Mouse (Mus musculus) layer of hippocampus, adult 8-10 months (tissue): Measurements from ENCODE around the gene B3gnt4. TPM values are rescaled to one million over a fixed set of nuclear protein-coding genes. Genes with fewer than 3 reads are reported as not detected.
"Not testable (repeated sequence)": the region's sequence is repeated elsewhere in the genome, so short reads cannot be mapped to it uniquely, and the experiment has no call there.

Experiments
- DNase-seq, 2 experiments: peaks; one replicate each; pipeline ENCODE4 v3.0.0; 2022; ENCODE audit warnings: low spot score in 2 of 2
- total RNA-seq, 4 experiments: library from RNA; stranded (reverse); gene quantifications; 2 replicates each; pipeline ENCODE4 v1.2.4; 2022

The B3gnt4 gene
- total RNA-seq = 1 to 10 TPM in 3 of 4 experiments, under 1 TPM in 1; 0.55 to 1.9 (median 1.3) TPM

DNA sequence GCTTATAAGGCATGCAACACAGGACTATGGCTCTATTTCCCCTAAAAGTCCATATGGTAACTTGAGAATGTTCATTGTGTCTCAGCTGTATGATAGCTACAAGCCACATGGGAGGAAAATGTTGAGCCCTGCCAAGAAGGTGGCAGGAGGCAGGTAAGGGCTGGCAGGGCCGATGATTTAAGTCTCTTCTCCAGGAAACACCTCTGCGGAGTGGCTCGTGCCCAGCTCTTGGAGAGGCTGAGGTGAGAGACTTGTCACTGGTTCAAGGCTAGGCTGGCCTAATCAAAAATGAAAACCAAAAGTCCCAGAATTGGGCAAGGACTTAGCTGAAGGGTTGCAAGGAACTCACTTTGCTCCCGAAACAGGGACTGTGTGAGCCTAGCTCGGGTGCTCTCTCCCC is at the start of gene B3gnt4:
TSS of gene B3gnt4 (plus strand) at position 301 of the 400 bp plus-strand sequence.
- DNase-seq = no peak

DNA sequence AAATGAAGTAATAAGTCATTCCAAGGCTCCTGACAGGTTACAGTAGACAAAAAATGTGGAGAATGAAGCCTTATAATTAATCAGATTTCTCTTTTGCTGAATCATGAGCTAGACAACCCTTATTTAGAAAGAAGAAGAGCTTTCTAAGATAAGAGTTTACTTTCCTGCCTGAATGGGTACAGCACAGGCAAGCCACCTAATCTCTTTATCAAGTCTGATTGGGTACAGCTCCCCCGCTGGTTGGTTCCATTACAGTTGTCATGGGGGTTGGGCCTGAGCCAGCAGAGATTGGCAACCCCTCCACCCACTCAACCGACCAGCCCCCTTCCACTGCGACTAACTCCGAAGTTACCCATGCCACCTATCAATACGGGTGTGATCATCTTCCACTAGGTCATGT is 48.8 kb upstream of the B3gnt4 start:
- DNase-seq = no peak

DNA sequence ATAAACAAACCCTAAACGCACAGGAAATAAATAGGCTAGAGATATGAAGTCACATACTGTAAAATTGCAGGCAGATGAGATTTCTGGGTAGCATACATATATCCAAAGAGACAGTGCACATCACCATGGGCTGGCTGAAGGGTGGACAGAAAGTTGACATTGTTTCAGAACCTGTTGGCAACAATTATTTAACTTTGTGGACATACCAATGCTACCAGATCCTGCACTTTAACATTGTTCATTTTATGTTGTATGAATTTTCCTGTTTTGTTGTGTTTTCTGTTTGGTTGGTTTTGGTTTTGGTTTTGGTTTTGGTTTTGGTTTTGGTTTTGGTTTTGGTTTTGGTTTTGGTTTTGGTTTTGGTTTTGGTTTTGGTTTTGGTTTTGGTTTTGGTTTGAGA is 45.6 kb upstream of the B3gnt4 start:
- DNase-seq = no peak

DNA sequence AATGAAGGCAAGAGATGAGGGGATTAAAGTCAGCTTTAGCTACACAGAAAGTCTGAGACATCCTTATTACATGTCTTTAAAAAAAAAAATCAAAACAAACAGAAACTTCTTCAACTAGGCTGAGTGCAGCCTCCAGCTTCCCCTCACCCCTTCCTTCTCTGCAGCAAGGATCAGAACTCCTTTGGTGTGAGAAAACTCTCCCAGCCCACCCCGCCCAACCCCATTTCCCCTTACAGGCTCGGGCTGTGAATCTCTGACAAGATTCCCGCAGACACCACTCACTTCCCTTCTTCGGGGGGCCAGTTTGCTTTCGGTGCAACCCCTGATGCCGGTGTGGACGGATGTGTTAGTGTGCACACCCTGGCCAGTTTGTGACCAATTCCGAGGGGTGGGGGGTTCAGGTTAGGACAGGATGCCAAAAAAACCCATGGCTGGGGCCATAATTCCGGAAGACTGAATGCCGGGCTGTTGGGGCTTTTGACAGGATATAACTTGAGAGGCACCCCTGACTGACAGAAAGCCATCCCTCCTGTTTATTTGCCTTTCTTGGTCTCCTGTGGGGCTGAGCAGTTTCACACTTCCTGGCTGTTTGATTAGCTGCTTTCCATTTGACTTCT is 39.4 kb upstream of the B3gnt4 start:
- no peak for DNase-seq

DNA sequence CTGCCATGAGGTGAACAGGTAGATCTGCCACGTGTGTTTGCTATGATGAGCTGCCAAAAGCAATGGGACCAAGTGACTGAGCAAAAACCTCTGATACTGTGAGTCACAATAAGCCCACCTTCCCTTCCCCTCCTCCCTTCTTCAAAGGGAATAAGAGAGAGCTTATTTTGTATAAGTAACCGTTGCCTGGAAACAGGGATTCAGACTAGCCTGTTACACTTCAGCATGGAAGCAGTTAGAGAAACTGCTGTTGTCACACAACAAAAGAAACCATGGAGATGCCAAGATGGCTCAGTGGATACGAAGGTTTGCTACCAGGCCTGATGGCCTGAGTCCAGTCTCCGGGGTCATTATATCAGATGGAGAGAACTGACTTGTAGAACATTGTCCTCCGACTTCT is 36.4 kb upstream of the B3gnt4 start:
- DNase-seq = no peak

DNA sequence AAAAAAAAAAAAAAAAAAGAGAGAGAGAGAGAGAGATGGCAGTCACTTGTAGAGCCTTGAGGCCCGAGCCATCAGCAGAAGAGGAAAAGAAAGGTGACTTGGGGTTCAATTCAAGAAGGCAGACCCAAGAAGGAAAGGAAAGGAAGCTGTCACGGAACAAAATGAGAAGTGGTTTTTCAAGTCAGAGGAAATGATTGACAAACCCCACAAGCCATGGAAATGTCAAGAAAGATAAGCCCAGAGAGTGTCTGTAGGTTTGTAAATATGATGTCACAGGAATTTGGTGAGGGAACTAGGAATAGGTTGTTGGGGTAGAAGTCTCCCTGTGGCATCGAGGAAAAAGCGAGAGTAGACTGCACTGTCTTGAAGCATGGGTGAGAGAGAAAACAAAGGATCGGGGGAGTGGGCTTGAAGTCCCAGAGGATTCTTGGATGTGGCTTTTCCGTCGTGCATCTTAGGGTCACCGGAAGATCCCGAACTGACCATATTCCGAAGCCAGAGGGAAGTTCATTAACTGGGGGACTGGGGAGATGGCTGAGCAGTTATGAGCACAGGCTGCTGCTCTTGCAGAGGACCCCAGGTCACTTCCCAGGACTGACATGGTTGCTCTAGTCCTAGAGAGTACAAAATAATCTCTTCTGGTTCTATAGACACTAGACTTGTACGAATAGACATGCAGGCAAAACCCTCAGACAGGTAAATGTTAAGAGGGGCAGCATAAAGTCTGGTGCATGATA is 22.4 kb upstream of the B3gnt4 start:
- DNase-seq = no peak

DNA sequence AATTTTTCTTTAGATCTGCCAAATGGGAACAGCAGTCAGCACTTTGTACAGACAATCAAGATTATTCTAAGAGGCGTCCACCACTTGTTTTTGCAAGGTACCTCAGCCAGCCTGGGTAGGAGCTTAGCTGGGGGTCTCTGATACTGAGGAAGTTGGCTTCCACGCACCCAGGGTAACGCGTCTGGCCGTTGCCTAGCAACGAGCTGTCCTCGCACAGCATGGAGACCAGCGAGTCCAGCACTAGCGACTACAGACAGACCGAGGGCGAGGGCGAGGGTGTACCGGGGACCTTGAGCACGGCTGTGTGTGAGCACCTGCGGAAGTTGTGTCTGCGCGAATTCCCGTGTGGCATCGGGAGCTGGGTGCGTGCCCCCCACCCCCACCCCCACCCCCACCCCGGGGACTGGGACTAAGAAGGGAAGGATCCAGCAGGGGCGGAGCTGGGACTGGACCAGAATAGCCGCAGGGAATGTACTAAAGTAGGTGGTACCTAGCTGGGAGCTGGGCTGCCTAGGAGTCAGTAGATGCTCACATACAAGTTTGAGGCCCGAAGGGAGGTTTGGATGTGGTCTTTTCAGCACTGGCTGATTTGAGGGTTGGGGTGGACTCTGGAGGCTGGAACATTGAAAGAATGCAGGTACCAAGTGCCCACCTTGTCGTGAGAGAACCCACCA is 21.0 kb upstream of the B3gnt4 start, which contains the start of the genes Lrrc43 and Il31:
TSS of gene Lrrc43 (plus strand) at position 194 of the 674 bp plus-strand sequence.
TSS of gene Il31 (minus strand) at position 378 of the 674 bp plus-strand sequence.
- no peak for DNase-seq

DNA sequence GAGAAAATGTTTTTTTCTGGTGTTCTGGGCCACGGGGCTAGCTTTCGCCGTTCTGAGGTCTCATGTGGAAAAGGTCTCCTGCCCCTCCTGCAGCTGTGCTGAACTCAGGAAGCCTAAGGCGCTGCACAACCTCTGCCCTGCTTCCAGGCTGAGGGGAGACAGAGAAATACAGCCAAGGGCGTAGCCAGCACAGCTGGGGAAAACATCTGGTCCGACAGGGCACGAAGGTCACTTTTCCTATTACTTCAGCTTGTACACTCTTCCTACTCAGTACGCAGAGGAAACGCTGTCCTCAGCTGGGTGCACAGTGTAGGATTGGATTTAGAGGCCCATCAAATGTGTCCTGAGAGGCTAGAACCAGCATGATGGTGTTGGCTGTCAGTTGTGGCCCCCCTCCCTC is 20.3 kb upstream of the B3gnt4 start:
- DNase-seq = no peak

DNA sequence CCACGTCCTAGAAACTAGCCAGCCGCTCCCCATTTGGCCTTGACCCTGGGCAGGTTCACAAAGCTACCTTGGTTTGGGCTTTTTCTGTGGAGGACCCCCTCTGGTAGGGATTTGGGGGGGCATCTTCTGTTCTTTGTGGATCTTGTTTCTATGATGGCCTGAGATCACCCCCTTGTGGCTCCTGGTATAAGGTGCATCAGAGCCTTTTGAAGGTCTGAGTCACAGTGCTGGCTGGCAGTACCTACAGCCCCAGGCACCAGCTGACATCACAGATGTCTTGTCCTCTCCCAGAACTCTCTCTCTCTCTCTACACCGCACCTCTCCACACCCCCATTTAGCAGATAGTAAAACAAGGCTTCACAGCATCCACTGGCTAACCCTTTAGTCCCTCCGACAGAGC is 10.5 kb upstream of the B3gnt4 start:
- DNase-seq = peak; percentile 48 to 63

DNA sequence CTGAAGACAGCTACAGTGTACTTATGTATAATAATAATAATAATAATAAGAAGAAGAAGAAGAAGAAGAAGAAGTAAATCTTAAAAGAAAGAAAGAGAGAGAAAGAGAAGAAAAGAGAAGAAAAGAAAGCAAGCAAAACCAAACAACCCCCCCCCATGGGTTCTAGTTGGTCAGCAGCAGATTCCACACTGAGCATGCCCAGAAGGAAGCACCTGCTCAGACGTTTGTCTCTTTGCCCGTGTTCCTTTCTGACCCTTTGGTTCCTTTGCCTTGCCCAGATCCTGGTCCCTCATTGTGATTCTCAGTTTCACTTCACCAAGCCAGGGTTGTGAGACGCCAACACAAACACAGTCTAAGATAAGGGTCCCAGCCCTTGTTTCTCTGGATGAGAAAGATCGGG is 8.3 kb upstream of the B3gnt4 start:
- no peak for DNase-seq

DNA sequence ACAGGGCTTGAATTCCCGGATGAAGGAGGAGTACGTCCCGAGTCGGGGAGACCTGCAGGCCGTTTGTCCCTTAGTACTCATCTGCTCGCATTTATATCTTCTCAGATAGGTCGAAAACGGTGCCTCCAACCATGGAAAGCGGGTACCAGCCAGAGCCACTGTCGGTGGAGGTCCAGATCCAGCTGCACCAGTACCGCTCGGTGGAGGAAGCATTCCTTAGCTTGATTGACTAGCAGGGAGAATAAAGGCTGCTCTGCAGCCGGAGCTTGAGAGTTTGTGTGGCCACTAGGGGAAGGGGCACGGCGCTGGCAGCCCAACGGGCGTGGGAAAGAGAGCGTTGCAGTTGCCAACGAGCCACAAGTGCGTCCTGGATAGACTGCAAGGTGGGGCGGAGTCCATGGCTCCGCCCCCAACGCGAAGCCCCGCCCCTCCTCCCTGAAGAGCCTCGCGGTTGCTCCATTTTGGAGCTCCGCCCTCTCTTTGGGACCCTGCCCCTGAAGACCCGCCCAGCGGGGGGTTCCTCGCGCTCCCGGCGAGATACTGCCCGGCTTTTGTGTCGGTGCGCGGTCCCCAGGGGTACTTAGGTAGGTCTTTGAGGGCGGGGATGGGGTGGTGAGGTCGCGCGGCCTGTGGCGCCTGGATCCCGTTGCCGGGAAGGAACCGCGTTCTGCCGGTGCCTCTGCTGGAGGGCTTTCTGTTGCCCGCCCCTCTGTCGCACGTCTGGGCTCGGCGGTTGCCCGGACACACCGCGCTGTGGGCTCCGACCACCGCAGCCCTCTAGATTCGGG is 2.1 kb upstream of the B3gnt4 start:
- DNase-seq = peak; percentile 62 to 68

DNA sequence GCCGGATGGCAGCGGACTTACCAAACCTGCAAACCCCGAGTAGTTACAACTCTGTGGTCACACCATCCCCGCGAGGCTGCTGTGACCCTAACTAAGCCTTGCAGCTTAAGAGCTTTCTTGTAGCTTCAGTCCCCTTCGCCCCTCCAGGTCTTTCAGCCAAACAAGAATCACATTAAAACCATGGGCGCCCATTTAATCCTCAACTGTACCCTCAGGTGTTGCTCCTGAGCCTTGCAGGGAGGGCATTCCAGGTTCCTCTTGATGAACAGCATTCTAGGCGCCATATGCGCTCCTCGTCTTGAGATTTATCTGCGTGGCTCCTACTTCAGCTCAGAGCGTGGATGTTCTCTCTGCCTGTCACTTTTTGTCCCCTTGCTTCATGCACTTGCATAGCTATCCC is 1.3 kb upstream of the B3gnt4 start:
- no peak for DNase-seq

DNA sequence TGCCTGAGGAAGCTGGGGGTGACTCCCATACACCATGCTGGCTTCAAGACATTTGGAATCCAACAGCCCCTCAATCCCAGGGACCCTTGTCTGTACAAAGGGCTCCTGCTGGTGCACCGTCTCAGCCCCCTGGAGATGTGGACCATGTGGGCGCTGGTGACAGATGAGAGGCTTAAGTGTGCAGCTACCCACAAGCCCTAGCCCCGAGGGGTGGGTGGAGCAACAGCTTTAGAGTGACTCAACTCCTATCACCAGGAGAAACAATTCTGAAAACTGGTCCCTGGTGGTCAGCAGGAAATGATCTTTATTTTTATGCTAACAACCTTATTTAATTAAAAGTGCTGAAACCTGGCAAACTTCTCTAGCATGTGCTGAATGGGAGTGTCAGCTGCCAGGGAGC is 1.2 kb downstream of the B3gnt4 start:
- DNase-seq = not testable (repeated sequence)

DNA sequence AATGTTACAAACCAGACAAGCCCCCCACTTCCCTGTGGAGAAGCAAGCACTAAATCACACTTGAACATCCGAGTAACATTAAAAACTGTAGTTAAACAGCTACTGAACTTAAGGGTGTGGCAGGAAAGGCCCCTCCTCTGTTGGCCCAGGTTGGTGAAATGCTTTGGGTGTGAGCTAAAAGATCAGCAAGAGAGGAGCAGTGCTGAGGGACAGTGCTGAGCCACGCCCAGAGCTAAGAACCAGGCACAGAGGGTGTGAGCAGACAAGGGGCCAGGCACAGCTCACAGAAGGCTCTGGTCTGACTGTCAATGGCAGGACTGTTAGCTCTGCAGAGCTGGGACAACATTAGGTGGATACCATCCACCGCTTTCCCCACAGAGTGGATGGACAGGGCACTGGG is 1.8 kb downstream of the B3gnt4 start:
- no peak for DNase-seq

DNA sequence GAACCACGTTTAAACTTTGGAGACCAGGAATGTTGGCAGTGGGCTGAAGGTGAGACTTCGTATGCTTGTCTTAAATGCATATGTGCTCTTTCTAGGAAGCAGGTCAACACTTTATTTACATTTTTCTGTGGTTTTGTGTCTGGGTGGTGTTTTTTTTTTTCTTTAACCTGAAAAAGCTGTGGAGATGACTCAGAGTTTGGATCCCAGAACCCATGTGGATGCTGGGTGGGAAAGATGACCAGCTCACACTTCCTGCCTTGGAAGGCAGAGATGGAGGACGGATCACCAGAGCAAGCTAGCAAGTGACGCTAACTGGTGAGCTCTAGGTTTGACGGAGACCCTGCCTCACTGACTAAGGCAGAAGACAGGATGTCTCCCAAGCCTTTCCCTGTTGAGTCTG is 4.6 kb downstream of the B3gnt4 start:
- DNase-seq = no peak

DNA sequence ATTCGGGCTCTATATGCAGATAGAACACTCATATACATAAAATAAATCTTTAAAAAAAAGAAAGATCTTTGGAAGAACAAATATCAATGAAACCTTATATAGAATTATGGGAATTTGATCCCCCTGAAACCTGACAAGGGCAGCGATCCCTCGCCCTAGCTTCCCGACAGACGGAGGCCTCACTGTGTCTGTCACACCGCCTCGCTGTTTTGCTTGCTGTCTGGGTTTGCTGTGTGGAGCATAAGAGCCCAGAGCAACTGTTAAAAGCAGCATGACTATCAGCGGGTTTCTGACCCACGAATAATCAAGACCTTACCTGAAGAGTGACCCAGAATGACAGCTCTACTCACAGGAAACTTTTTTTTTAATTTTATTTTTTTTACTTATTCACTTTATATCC is 10.4 kb downstream of the B3gnt4 start:
- peak; percentile 1 to 2 for DNase-seq

DNA sequence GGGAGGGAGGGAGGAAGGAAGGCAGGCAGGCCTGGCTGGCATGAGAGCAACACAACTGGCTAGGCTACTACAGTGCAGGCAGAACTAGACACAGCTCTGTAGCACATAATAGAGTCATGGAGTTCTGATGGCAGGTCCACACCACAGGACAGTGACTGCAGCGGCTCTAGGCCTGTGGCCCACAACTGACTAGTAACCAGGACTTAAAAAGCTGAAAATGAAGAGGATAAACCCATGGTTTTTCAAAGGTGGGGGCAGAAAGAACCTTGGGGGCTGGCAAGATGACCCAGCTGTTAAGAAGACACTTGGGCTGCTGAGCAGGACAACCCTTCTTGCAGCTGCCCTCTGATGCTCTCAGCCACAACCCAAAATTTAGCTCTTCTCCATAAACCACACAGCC is 11.4 kb downstream of the B3gnt4 start:
- DNase-seq = peak in 1 of 2 experiments; percentile 1

DNA sequence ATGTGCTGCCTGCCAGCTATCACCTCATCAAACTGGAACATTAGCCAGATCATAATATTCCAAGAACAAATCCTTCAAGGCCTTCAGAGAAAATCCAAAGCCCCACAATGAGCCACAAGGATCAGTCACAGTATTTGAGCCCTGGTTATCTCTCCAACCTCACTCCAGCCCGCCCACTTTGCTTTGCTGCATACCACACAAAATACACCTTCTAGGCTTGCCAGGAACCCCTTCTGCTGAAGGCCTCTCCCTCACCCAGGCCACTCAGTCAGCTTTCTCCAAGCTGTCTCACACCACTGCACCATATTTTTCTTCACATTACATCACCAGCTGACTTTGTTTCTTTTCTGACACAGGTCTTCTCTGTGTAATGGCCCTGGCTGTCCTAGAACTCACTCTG is 11.9 kb downstream of the B3gnt4 start:
- peak in 1 of 2 experiments; percentile 1 for DNase-seq

DNA sequence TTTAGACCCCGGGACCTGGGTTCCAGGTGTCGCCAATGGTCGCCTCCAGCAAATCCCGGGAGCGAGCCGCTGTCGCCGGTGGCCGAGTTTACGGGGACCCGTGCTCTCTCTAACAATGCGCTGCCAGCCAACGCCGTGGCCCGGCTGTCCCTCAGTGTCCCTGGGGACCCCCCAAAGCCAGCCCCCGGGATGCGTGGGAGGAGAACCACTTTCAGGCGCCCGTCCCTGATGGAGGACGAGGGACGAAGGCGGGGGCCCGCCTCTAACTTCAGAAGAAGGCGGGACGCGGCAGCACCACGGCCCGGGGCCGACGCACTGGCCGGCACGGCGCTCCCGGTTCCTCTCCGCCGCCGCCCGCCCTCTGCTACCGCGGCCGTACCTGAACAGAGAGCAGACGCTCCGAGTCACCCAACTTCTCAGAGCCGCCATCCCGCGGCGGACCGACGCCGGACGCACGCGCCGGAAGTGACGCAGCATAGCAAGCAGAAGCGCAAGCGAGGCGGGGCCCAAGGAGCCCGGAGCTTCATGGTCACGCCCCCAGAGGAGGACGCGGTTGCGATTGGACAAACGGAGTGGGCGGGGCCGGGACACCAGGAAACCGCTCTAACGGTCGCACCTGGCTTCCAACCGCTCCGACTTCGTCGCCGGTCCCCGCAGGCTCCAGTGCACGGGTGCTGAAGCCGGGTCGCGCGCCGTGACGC is 13.6 kb downstream of the B3gnt4 start, which contains the start of gene Diablo:
TSS of gene Diablo (minus strand) at position 485 of the 701 bp plus-strand sequence.
- peak; percentile 95 to 97 for DNase-seq

DNA sequence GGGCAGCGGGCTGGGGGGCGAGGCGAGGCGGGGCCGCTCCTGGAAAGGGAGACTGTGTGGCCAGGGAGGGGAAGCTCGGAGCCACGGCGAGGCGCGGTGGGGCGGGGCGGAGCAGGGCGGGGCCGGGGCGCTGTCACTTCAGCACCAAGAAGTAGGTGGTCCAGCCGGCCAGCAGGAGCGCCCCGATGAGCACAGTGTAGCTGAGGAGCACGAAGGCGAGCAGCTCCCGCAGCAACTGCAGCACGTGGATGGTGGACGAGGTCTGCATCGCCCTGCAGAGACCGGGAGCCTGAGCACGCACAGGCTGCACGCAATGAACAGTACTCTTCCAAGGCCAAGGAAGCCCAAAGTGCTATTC is 14.1 kb downstream of the B3gnt4 start:
- DNase-seq = no peak

DNA sequence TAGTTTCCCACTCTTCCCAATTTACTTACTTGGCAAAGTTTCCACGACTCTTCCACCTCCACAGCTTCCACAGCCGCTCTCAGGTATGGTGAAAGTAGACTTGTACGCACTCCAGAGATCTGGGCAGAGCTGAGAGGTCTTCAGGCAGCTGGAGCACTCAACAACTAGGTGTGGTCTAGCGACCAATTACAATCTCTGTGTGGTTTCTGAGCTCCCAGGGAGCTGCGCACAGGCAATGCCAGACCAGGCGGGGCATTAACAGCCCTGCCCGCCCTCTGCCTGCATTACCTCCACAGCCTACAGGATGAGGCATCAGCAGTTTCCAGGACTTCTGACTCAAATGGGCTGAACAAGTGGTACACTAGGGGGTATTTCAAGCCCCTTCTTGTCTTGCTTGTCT is 15.0 kb downstream of the B3gnt4 start, which contains the start of gene Gm49027:
TSS of gene Gm49027 (minus strand) at position 208 of the 400 bp plus-strand sequence.
- DNase-seq = peak; percentile 2 to 3
